Mouse (Mus musculus) liver, postnatal 0 days (tissue): Measurements from ENCODE around the gene Gm30302. TPM values are rescaled to one million over a fixed set of nuclear protein-coding genes. Genes with fewer than 3 reads are reported as not detected.

ENCODE experiments used
- ATAC-seq: fragments of 200-750 bp; cut with Nextera tagmentation; 2 replicates; pipeline ENCODE4 v1.8.0; 2017; ENCODE audit warnings: mild to moderate bottlenecking, moderate library complexity
- DNase-seq: peaks from one replicate; pipeline ENCODE4 v3.0.0-alpha.2; 2016
- H3K27ac ChIP-seq: fragments of 300-500 bp; sonication (generic); 2 replicates; pipeline ENCODE4 v1.5.1; 2014; ENCODE audit warnings: antibody characterized with exemption, moderate library complexity, mild to moderate bottlenecking, low read depth
- H3K27me3 ChIP-seq: fragments of 300-500 bp; sonication (generic); 2 replicates; pipeline ENCODE4 v1.6.1; 2014; ENCODE audit warnings: low read length, control low read depth, mixed read lengths; ENCODE audit not compliant: insufficient read depth
- H3K36me3 ChIP-seq: fragments of 300-500 bp; sonication (generic); replicated peaks from 2 replicates; pipeline ENCODE4 v1.6.1; 2014; ENCODE audit warnings: mild to moderate bottlenecking, control low read depth, low read length, moderate library complexity, mixed read lengths; ENCODE audit not compliant: insufficient read depth
- H3K4me1 ChIP-seq: fragments of 300-500 bp; sonication (generic); 2 replicates; pipeline ENCODE4 v1.6.1; 2014; ENCODE audit warnings: antibody characterized with exemption, mild to moderate bottlenecking, control low read depth; ENCODE audit not compliant: insufficient read depth
- H3K4me2 ChIP-seq: fragments of 300-500 bp; sonication (generic); 2 replicates; pipeline ENCODE4 v1.6.1; 2014; ENCODE audit warnings: low read depth, mild to moderate bottlenecking, low read length, moderate library complexity, mixed read lengths
- H3K4me3 ChIP-seq: fragments of 300-500 bp; sonication (generic); 2 replicates; pipeline ENCODE4 v1.5.1; 2014; ENCODE audit warnings: low read depth, low read length
- H3K9ac ChIP-seq: fragments of 300-500 bp; sonication (generic); replicated peaks from 2 replicates; pipeline ENCODE4 v1.6.1; 2014; ENCODE audit warnings: mild to moderate bottlenecking, moderate library complexity
- H3K9me3 ChIP-seq: fragments of 300-500 bp; sonication (generic); 2 replicates; pipeline ENCODE4 v1.6.1; 2016; ENCODE audit warnings: mild to moderate bottlenecking, control low read depth, low read length, mixed read lengths
- CTCF ChIP-seq: sonication (generic); IDR thresholded peaks from 2 replicates; pipeline ENCODE4 v1.5.1; 2016; ENCODE audit warnings: antibody characterized with exemption, low read depth
- EP300 ChIP-seq: IDR thresholded peaks from 2 replicates; pipeline ENCODE4 v1.6.1; 2016; ENCODE audit warnings: antibody characterized with exemption, low read depth, mild to moderate bottlenecking
- WGBS: fragments of 180-500 bp; shearing (Covaris S2); extraction: QIAGEN DNeasy Blood & Tissue Kit; methylation state at CpG from one replicate; pipeline ENCODE4 v1.1.7; 2014; ENCODE audit not compliant: insufficient replicate concordance; 5-methylcytosine and 5-hydroxymethylcytosine counted together
- polyA plus RNA-seq: library from polyadenylated mRNA; unstranded; fragments of >200 nt; fragmentation: Nextera tagmentation; extraction: Ambion mirVana; gene quantifications from 2 replicates; pipeline ENCODE4 v1.2.1, GENCODE M21; 2015

Gene Gm30302
- 0.04 TPM in 1 of 2 replicates, not detected in the other for polyA plus RNA-seq

DNA sequence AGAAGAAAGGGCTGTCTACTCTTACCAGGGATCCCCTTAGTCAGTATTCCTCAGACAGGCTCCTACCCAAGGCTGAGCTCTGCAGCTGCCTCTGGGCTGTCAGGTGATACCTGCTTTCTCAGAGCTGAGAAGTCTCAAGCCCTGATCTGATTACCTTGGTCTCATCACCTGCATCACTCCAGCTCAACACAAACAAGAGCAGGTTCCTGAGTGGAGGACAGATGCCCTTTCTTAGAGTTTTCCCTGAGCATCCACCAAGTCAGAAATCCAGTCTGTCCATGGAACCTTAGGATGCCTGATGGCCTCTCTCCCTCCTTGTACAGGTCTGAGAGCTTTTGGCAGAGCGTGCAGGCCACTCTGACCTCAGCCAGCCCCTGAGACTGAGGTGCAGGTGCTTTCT is at the start of gene Gm30302:
Gene Gm30302 (minus strand): TSS at position 101 of the 400 bp plus-strand sequence.
- no peak for DNase-seq
- no peak for TF ChIP-seq EP300
- H3K4me3 ChIP-seq: no peak within 1 kb of the TSS
- H3K4me1 ChIP-seq: no peaks in the 10 kb centered on the region
- no peaks in the 10 kb centered on the region; the same call in 1 of the 2 replicates for H3K9me3 ChIP-seq
- H3K4me2 ChIP-seq: no peak within 1 kb of the TSS
- ATAC-seq: no peak
- 47% methylated on average over 1 of the region's 1 CpGs for WGBS
- H3K36me3 ChIP-seq: no peaks in the 10 kb centered on the region
- no peak within 1 kb of the TSS for H3K27ac ChIP-seq
- no peaks in the 10 kb centered on the region for H3K27me3 ChIP-seq
- H3K9ac ChIP-seq: no peak within 1 kb of the TSS

DNA sequence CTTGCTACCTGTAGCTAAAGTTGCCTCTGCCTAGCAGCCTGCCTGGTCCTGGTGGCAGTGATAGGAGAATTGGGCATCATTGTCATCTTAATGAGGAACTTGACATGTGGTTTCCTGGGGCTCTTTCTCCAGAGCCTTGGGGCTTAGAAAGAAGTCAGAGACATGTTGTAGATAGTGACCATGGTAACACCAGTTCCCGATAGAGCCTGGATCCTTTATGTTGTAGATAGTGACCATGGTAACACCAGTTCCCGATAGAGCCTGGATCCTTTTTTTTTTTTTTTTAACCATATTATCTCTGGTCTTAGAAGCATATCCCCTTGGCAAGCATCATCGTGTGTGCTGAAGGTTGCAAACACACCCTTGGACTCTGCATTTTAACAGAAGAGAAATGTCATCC is 48.0 kb upstream of the Gm30302 start:
- no peak overlapping the region for H3K27ac ChIP-seq

DNA sequence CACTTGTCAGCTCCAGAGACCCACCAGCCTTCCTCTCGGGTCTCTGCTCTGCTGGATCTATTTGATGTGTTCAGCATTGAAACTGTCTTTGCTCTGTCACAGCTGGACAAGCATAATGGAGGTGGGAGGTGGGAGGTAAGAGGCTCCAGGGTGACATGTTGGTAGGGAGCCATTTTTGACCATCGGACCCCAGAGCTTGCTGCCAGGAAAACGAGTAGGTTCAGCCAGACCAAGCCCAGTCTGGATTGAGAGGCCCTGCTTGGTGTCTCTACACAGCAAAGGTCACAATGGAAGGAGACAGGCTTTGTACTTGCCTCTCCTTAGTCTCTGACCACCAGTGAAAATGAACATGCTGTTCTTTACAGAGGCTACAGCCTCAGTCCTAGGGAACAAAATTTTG is 47.3 kb upstream of the Gm30302 start:
- TF ChIP-seq EP300 (no peak), CTCF (no peak)
- no peak for ATAC-seq
- Histone ChIP-seq H3K36me3 (no peaks in the 10 kb centered on the region), H3K4me3 (no peak overlapping the region), H3K27ac (no peak overlapping the region), H3K4me2 (no peak overlapping the region), H3K9ac (no peak overlapping the region), H3K4me1 (peaks cover 4% of the 10 kb centered on the region), H3K9me3 (no peaks in the 10 kb centered on the region), H3K27me3 (no peaks in the 10 kb centered on the region)
- peak; percentile 4 for DNase-seq
- 73% methylated on average over 3 of the region's 3 CpGs for WGBS

More for the DNA sequence above, 48.0 kb upstream of the Gm30302 start:
- no peak for TF ChIP-seq CTCF
- no peak for TF ChIP-seq EP300
- no peak for DNase-seq
- H3K4me1 ChIP-seq: peaks cover 4% of the 10 kb centered on the region
- WGBS: 17% methylated on average over 3 of the region's 3 CpGs
- no peak overlapping the region for H3K9ac ChIP-seq
- no peaks in the 10 kb centered on the region for H3K27me3 ChIP-seq
- ATAC-seq: no peak
- H3K9me3 ChIP-seq: no peaks in the 10 kb centered on the region
- H3K36me3 ChIP-seq: no peaks in the 10 kb centered on the region
- no peak overlapping the region for H3K4me3 ChIP-seq
- no peak overlapping the region for H3K4me2 ChIP-seq

DNA sequence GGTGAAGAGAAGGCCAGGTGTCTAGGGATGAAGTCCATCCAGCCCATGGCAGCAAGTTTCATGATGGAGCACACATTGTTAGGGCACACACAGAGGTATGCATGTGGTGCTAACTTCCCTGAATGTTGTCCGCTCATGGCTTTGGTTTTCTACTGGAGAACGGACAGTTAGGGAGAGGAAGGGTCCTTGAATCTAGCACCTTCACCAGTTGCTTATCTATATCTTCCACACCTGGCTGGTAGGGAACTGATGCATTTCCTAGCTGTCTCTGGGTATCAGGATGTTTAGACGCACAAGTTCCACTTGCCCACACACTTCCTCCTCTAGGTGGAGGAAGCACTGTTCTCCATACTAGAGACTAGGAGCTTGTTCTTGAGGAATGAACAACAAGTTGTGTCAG is 46.9 kb upstream of the Gm30302 start:
- no peak overlapping the region for H3K27ac ChIP-seq
- no peaks in the 10 kb centered on the region for H3K9me3 ChIP-seq
- ATAC-seq (no peak), DNase-seq (peak; percentile 5)
- H3K4me1 ChIP-seq: peaks cover 4% of the 10 kb centered on the region; the same call in 1 of the 2 replicates
- H3K9ac ChIP-seq: no peak overlapping the region
- H3K36me3 ChIP-seq: no peaks in the 10 kb centered on the region
- H3K4me3 ChIP-seq: no peak overlapping the region
- no peak overlapping the region for H3K4me2 ChIP-seq
- WGBS: 69% methylated on average over 3 of the region's 3 CpGs
- no peak for TF ChIP-seq CTCF
- TF ChIP-seq EP300: no peak
- H3K27me3 ChIP-seq: no peaks in the 10 kb centered on the region

DNA sequence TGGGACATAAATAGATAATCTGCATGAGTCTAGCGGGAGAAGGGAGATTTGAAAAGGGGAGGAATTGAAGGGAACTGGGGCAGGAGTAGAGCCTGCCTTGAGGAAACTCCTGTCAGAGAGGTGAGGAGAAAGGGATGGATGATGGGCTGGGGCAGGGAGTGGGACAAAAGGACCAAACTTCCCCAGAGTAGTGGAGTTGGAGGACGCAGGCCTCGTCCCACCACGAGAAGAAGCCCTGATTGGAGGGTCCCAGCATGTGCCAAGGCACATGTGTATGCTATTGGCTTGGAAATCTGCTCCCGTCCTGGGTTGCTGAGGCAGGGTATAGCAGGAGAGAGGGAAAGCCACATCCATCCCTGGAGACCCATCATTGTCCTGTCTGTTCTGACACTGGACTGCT is 45.3 kb upstream of the Gm30302 start:
- 73% methylated on average over 5 of the region's 5 CpGs for WGBS
- Histone ChIP-seq H3K27me3 (no peaks in the 10 kb centered on the region), H3K27ac (no peak overlapping the region)

DNA sequence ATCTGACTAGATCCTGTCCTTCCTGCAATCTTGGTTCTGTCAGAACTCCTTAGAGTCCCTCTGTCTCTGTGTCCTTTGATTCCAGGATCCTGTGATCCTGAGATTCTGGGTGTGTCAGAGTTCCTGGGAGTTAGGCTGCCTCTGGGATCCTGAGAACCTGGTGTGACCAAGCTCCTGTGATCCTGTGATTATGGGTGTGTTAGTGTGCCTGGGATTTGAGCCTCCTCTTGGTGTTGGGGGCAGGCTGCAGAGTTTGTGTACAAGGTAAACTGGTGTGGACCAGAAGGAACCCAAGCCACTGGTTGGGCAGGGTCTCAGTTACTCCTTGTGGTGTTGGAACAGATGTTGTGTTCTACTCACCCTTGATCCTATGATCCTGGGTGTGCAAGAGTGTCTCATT is 42.4 kb upstream of the Gm30302 start:
- Histone ChIP-seq H3K4me1 (no peaks in the 10 kb centered on the region), H3K9me3 (no peaks in the 10 kb centered on the region), H3K36me3 (no peaks in the 10 kb centered on the region), H3K4me2 (no peak overlapping the region), H3K4me3 (no peak overlapping the region), H3K27me3 (no peaks in the 10 kb centered on the region), H3K27ac (no peak overlapping the region), H3K9ac (no peak overlapping the region)
- no peak for ATAC-seq
- TF ChIP-seq CTCF: no peak
- no peak for TF ChIP-seq EP300
- DNase-seq: peak; percentile 4

More for the DNA sequence above, 45.3 kb upstream of the Gm30302 start:
- Histone ChIP-seq H3K9ac (no peak overlapping the region), H3K4me2 (no peak overlapping the region), H3K36me3 (no peaks in the 10 kb centered on the region), H3K9me3 (no peaks in the 10 kb centered on the region), H3K4me1 (no peaks in the 10 kb centered on the region), H3K4me3 (no peak overlapping the region)
- TF ChIP-seq CTCF: no peak
- TF ChIP-seq EP300: no peak
- DNase-seq: no peak
- ATAC-seq: no peak

DNA sequence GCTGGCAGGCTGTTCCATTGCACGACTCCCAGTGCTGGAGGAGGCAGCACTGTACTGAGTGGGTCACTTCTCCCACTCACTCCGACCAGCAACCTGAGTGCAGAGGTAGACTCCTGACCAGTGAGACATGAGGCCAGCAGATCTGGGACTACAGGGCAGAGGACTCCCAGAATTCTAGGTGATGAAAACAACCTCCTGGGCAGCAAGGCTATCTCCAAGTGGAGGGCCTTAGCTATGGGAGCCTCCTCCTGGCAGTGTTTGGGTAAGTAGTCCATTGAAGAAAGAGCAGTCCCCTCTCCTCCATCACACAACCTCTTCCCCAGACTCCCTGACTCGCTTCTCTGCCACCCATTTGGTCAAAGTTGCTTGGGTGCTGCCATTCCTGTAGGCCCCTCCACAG is 31.6 kb upstream of the Gm30302 start:
- DNase-seq: peak; percentile 5

More for the DNA sequence above, 31.6 kb upstream of the Gm30302 start:
- Histone ChIP-seq H3K9ac (no peak overlapping the region), H3K36me3 (no peaks in the 10 kb centered on the region), H3K4me3 (no peak overlapping the region), H3K4me1 (no peaks in the 10 kb centered on the region), H3K4me2 (no peak overlapping the region), H3K9me3 (no peaks in the 10 kb centered on the region), H3K27me3 (no peaks in the 10 kb centered on the region), H3K27ac (no peak overlapping the region)
- ATAC-seq: no peak
- no peak for TF ChIP-seq EP300
- TF ChIP-seq CTCF: no peak
- 64% methylated on average over 3 of the region's 3 CpGs for WGBS
